Mouse (Mus musculus) brain, embryonic 14.5 days (tissue): ENCODE measurements around the gene Tmem87b. TPM values are rescaled to one million over a fixed set of nuclear protein-coding genes. Genes with fewer than 3 reads are reported as not detected.

Source experiments
- DNase-seq: peaks from one replicate; pipeline ENCODE4 v3.0.0-alpha.2; 2011; ENCODE audit warnings: low read depth
- CTCF ChIP-seq: fragments of 200-500 bp; IDR thresholded peaks from 2 replicates; pipeline ENCODE4 v1.5.1; 2012; ENCODE audit warnings: inconsistent platforms, mild to moderate bottlenecking, moderate library complexity, borderline replicate concordance; ENCODE audit not compliant: insufficient read depth, insufficient read length; ENCODE audit errors: extremely low read depth
- POLR2A ChIP-seq: fragments of 200-500 bp; IDR thresholded peaks from 2 replicates; pipeline ENCODE4 v1.6.1; 2012; ENCODE audit warnings: mild to moderate bottlenecking, inconsistent platforms, borderline replicate concordance; ENCODE audit not compliant: poor library complexity, insufficient read depth, insufficient read length, severe bottlenecking; ENCODE audit errors: extremely low read depth
- polyA plus RNA-seq: library from polyadenylated mRNA; depleted of rRNA; stranded (reverse); fragments of >200 nt; gene quantifications from 2 replicates; pipeline ENCODE4 v1.2.3, GENCODE M21; 2012; rRNA removed

The Tmem87b gene
- polyA plus RNA-seq, result 26.6 and 28.3 TPM in 2 replicates

GRCm38 (mm10) chr2:128817786-128818681 is at the start of gene Tmem87b:
TSS of gene Tmem87b (plus strand) at chr2:128818118.
- TF ChIP-seq POLR2A, result peak; percentile 99
- no peak for TF ChIP-seq CTCF
- peak; percentile 99 for DNase-seq

GRCm38 (mm10) chr2:128768545-128769247 is 49.2 kb upstream of the Tmem87b start:
- TF ChIP-seq CTCF (no peak), POLR2A (no peak)

GRCm38 (mm10) chr2:128770557-128770956 is 47.4 kb upstream of the Tmem87b start:
- no peak for DNase-seq
- TF ChIP-seq CTCF (no peak), POLR2A (no peak)

More at GRCm38 (mm10) chr2:128768545-128769247, 49.2 kb upstream of the Tmem87b start:
- no peak for DNase-seq

- TF ChIP-seq CTCF, result no peak
- no peak for TF ChIP-seq POLR2A
- no peak for DNase-seq
Measured at GRCm38 (mm10) chr2:128771048-128771447, 46.9 kb upstream of the Tmem87b start.

GRCm38 (mm10) chr2:128771750-128772338 is 46.1 kb upstream of the Tmem87b start:
- no peak for TF ChIP-seq CTCF
- TF ChIP-seq POLR2A, result no peak
- DNase-seq, result peak; percentile 45

- no peak for TF ChIP-seq CTCF
- TF ChIP-seq POLR2A, result no peak
- no peak for DNase-seq
Measured at GRCm38 (mm10) chr2:128782231-128782630, 35.7 kb upstream of the Tmem87b start.

GRCm38 (mm10) chr2:128783660-128784345 is 34.1 kb upstream of the Tmem87b start:
- TF ChIP-seq CTCF, result no peak
- no peak for TF ChIP-seq POLR2A
- no peak for DNase-seq

- DNase-seq, result no peak
- TF ChIP-seq CTCF, result no peak
- TF ChIP-seq POLR2A, result no peak
Measured at GRCm38 (mm10) chr2:128784814-128785213, 33.1 kb upstream of the Tmem87b start.

GRCm38 (mm10) chr2:128786341-128786740 is 31.6 kb upstream of the Tmem87b start:
- DNase-seq, result peak; percentile 15
- TF ChIP-seq CTCF, result no peak
- TF ChIP-seq POLR2A, result no peak

- TF ChIP-seq CTCF (no peak), POLR2A (no peak)
- DNase-seq, result no peak
Measured at GRCm38 (mm10) chr2:128786795-128787194, 31.1 kb upstream of the Tmem87b start.

GRCm38 (mm10) chr2:128787805-128788204 is 30.1 kb upstream of the Tmem87b start:
- TF ChIP-seq CTCF (no peak), POLR2A (no peak)

GRCm38 (mm10) chr2:128790875-128791614 is 26.9 kb upstream of the Tmem87b start:
- TF ChIP-seq CTCF, result no peak
- no peak for TF ChIP-seq POLR2A
- DNase-seq, result no peak

More at GRCm38 (mm10) chr2:128787805-128788204, 30.1 kb upstream of the Tmem87b start:
- no peak for DNase-seq
